Comparison of ENCODE assay signal across 8 mouse cellular contexts in genomic region chr12:99964301-99965202, GRCm38 (mm10). TPM values are rescaled to one million over a fixed set of nuclear protein-coding genes. Genes with fewer than 3 reads are reported as not detected.
DNase-seq lines count a peak whose midpoint lies in the region; ATAC-seq and TF ChIP-seq lines count a peak whose summit lies in the region.

TSS of gene Kcnk13 (plus strand) at chr12:99964499.

- H3K4me3 ChIP-seq in embryonic facial prominence, embryonic 13.5 days = peak within 1 kb of the TSS; percentile 48
- peak within 1 kb of the TSS; percentile 65 for H3K4me3 ChIP-seq in heart, embryonic 10.5 days
- peak within 1 kb of the TSS; percentile 44 for H3K4me3 ChIP-seq in kidney, embryonic 14.5 days (ENCODE audit: low read length)
- peak within 1 kb of the TSS; percentile 58 for H3K4me3 ChIP-seq in midbrain, postnatal 0 days (ENCODE audit: low read depth, low read length)

- no peaks in the 10 kb centered on the region for H3K36me3 ChIP-seq in embryonic facial prominence, embryonic 13.5 days
- no peaks in the 10 kb centered on the region for H3K36me3 ChIP-seq in heart, embryonic 10.5 days
- no peaks in the 10 kb centered on the region for H3K36me3 ChIP-seq in kidney, embryonic 14.5 days (ENCODE audit: control insufficient read depth, insufficient read depth, low read length)
- no peaks in the 10 kb centered on the region for H3K36me3 ChIP-seq in midbrain, postnatal 0 days (ENCODE audit: insufficient read depth, low read length)

- under 1% methylated on average over 39 of the region's 39 CpGs for WGBS in embryonic facial prominence, embryonic 13.5 days
- WGBS in heart, embryonic 10.5 days = 2% methylated on average over 39 of the region's 39 CpGs
- WGBS in kidney, embryonic 14.5 days = under 1% methylated on average over 39 of the region's 39 CpGs
- under 1% methylated on average over 39 of the region's 39 CpGs for WGBS in midbrain, postnatal 0 days

- ATAC-seq in embryonic facial prominence, embryonic 13.5 days (ENCODE audit: insufficient number of reproducible peaks, insufficient read depth, low FRiP score, low TSS enrichment, low read depth) = 0 out of 2 replicates have a peak, but pooled peaks have one; percentile 32
- peak; percentile 70 for ATAC-seq in kidney, embryonic 14.5 days (ENCODE audit: low FRiP score, low TSS enrichment)
- ATAC-seq in midbrain, postnatal 0 days (ENCODE audit: low FRiP score) = peak; percentile 45

- H3K9ac ChIP-seq in embryonic facial prominence, embryonic 13.5 days = peak within 1 kb of the TSS; percentile 61
- peak within 1 kb of the TSS; percentile 53; the same call in 1 of the 2 replicates for H3K9ac ChIP-seq in kidney, embryonic 14.5 days (ENCODE audit: low read depth, low read length)
- peak within 1 kb of the TSS; percentile 59 for H3K9ac ChIP-seq in midbrain, postnatal 0 days (replicated peaks; ENCODE audit: low read length, poor library complexity, severe bottlenecking)

- no peak within 1 kb of the TSS for H3K27ac ChIP-seq in embryonic facial prominence, embryonic 13.5 days
- H3K27ac ChIP-seq in heart, embryonic 10.5 days = no peak within 1 kb of the TSS
- H3K27ac ChIP-seq in kidney, embryonic 14.5 days (ENCODE audit: low read depth, low read length) = no peak within 1 kb of the TSS
- no peak within 1 kb of the TSS for H3K27ac ChIP-seq in midbrain, postnatal 0 days (ENCODE audit: low read depth, low read length)

- H3K4me1 ChIP-seq in embryonic facial prominence, embryonic 13.5 days = peaks cover 33% of the 10 kb centered on the region
- peaks cover 35% of the 10 kb centered on the region for H3K4me1 ChIP-seq in heart, embryonic 10.5 days
- H3K4me1 ChIP-seq in kidney, embryonic 14.5 days (ENCODE audit: control insufficient read depth, insufficient read depth, low read length) = peaks cover 19% of the 10 kb centered on the region; the same call in 1 of the 2 replicates
- peaks cover 13% of the 10 kb centered on the region; the same call in 1 of the 2 replicates for H3K4me1 ChIP-seq in midbrain, postnatal 0 days (ENCODE audit: insufficient read depth, low read length)

- H3K9me3 ChIP-seq in embryonic facial prominence, embryonic 13.5 days = no peaks in the 10 kb centered on the region
- no peaks in the 10 kb centered on the region for H3K9me3 ChIP-seq in heart, embryonic 10.5 days
- no peaks in the 10 kb centered on the region for H3K9me3 ChIP-seq in kidney, embryonic 14.5 days (ENCODE audit: control insufficient read depth, low read length)
- H3K9me3 ChIP-seq in midbrain, postnatal 0 days (ENCODE audit: low read length) = no peaks in the 10 kb centered on the region

- TF ChIP-seq CTCF in midbrain, postnatal 0 days (IDR thresholded peaks at IDR 0.05) = peak; percentile 84

- peaks cover 86% of the 10 kb centered on the region for H3K27me3 ChIP-seq in embryonic facial prominence, embryonic 13.5 days
- peaks cover 78% of the 10 kb centered on the region for H3K27me3 ChIP-seq in heart, embryonic 10.5 days (ENCODE audit: insufficient read depth, poor library complexity, severe bottlenecking)
- H3K27me3 ChIP-seq in kidney, embryonic 14.5 days (ENCODE audit: control insufficient read depth, insufficient read depth, low read length) = peaks cover 66% of the 10 kb centered on the region
- peaks cover 50% of the 10 kb centered on the region for H3K27me3 ChIP-seq in midbrain, postnatal 0 days (ENCODE audit: insufficient read depth, low read length)

- H3K4me2 ChIP-seq in embryonic facial prominence, embryonic 13.5 days = peak within 1 kb of the TSS; percentile 80
- peak within 1 kb of the TSS; percentile 92 for H3K4me2 ChIP-seq in kidney, embryonic 14.5 days (replicated peaks; ENCODE audit: low read depth, low read length)
- peak within 1 kb of the TSS; percentile 98 for H3K4me2 ChIP-seq in midbrain, postnatal 0 days (ENCODE audit: low read depth, low read length, poor library complexity, severe bottlenecking)

- peak; percentile 69 for DNase-seq in 416B (ENCODE audit: low read depth)
- peak; percentile 79 for DNase-seq in adrenal gland, postnatal 14 days
- DNase-seq in heart, embryonic 10.5 days (ENCODE audit: low spot score) = peak; percentile 84
- DNase-seq in liver = peak; percentile 64
- DNase-seq in midbrain, postnatal 0 days (ENCODE audit: low spot score) = peak; percentile 82
- peak; percentile 58 to 79 for DNase-seq in spleen, postnatal 4 days (ENCODE audit: low spot score in 2 of 2)

RNA-seq across cellular contexts. Expression of gene Kcnk13, which starts in this region (rescaled TPM):
- total RNA-seq in adrenal gland, postnatal 14 days (2021) = 1.0 TPM in 2 replicates
- polyA plus RNA-seq in embryonic facial prominence, embryonic 13.5 days (2015; fragmentation: Nextera tagmentation; extraction: Ambion mirVana) = 0.84 and 0.94 TPM in 2 replicates
- polyA plus RNA-seq in heart, embryonic 10.5 days (2016; fragmentation: Nextera tagmentation; extraction: Ambion mirVana) = 0.05 and 0.23 TPM in 2 replicates
- 0.14 and 0.15 TPM in 2 replicates for polyA plus RNA-seq in kidney, embryonic 14.5 days (2014; fragmentation: Nextera tagmentation; extraction: Ambion mirVana)
- total RNA-seq in midbrain, postnatal 0 days (2014; rRNA removed) = 1.5 and 1.9 TPM in 2 replicates
- 1.3 and 1.4 TPM in 2 replicates for polyA plus RNA-seq in midbrain, postnatal 0 days (2015; fragmentation: Nextera tagmentation; extraction: Ambion mirVana)

Comparison
In these comparisons a context has a peak if more than half of its experiments do, and no peak if none do; other contexts are left out.
1. Peak in ATAC-seq, H3K4me3 ChIP-seq, H3K9ac ChIP-seq and H3K4me2 ChIP-seq in embryonic facial prominence, embryonic 13.5 days; RNA of the gene not detected or under 1 TPM.
2. Peak in DNase-seq and H3K4me3 ChIP-seq in heart, embryonic 10.5 days; RNA of the gene not detected or under 1 TPM.
3. Peak in ATAC-seq, H3K4me3 ChIP-seq, H3K9ac ChIP-seq and H3K4me2 ChIP-seq in kidney, embryonic 14.5 days; RNA of the gene not detected or under 1 TPM.